Mouse (Mus musculus) lung, postnatal 10 days (tissue): ENCODE results near the gene Nr0b2.

ENCODE experiments used
- DNase-seq: peaks from one replicate; pipeline ENCODE4 v3.0.0; 2021

Nr0b2 gene

GRCm38 (mm10) chr4:133563123-133563571 is 10.0 kb downstream of the Nr0b2 start:
- no peak for DNase-seq

GRCm38 (mm10) chr4:133567251-133567650 is 14.1 kb downstream of the Nr0b2 start:
- no peak for DNase-seq

GRCm38 (mm10) chr4:133569291-133570065 is 16.3 kb downstream of the Nr0b2 start:
- DNase-seq, result no peak

GRCm38 (mm10) chr4:133570066-133570466 is 16.9 kb downstream of the Nr0b2 start:
- DNase-seq, result no peak

GRCm38 (mm10) chr4:133574070-133574842 is 21.1 kb downstream of the Nr0b2 start, which contains the start of gene Gpatch3:
Gene Gpatch3, plus strand, starts transcription at chr4:133574745.
- peak; percentile 95 for DNase-seq

- DNase-seq, result no peak
These were observed 21.6 kb downstream of the Nr0b2 start for GRCm38 (mm10) chr4:133574843-133575202.

GRCm38 (mm10) chr4:133577983-133578382 is 24.8 kb downstream of the Nr0b2 start:
- DNase-seq, result no peak

GRCm38 (mm10) chr4:133583690-133584058 is 30.5 kb downstream of the Nr0b2 start:
- DNase-seq, result no peak

GRCm38 (mm10) chr4:133584059-133584951 is 31.1 kb downstream of the Nr0b2 start, which contains the start of gene Gpn2:
Gene Gpn2, plus strand, starts transcription at chr4:133584362.
- DNase-seq, result peak; percentile 90

- peak; percentile 83 for DNase-seq
These were observed 39.4 kb downstream of the Nr0b2 start for GRCm38 (mm10) chr4:133592570-133592969.

- DNase-seq, result no peak
These were observed 42.4 kb downstream of the Nr0b2 start for GRCm38 (mm10) chr4:133595538-133595937.

GRCm38 (mm10) chr4:133596084-133596483 is 42.9 kb downstream of the Nr0b2 start:
- no peak for DNase-seq

GRCm38 (mm10) chr4:133598616-133599015 is 45.4 kb downstream of the Nr0b2 start:
- DNase-seq, result no peak

- no peak for DNase-seq
These were observed 45.9 kb downstream of the Nr0b2 start for GRCm38 (mm10) chr4:133599116-133599515.

GRCm38 (mm10) chr4:133599571-133600073 is 46.4 kb downstream of the Nr0b2 start:
- peak; percentile 95 for DNase-seq

- DNase-seq, result no peak
These were observed 47.1 kb downstream of the Nr0b2 start for GRCm38 (mm10) chr4:133600306-133600705.

GRCm38 (mm10) chr4:133601721-133602218 is 48.6 kb downstream of the Nr0b2 start, which contains the start of gene Sfn:
Gene Sfn, minus strand, starts transcription at chr4:133602168.
- peak; percentile 82 for DNase-seq

- no peak for DNase-seq
These were observed 49.9 kb downstream of the Nr0b2 start for GRCm38 (mm10) chr4:133603056-133603455.

- no peak for DNase-seq
These were observed 51.0 kb downstream of the Nr0b2 start for GRCm38 (mm10) chr4:133604175-133604574.

GRCm38 (mm10) chr4:133604856-133605255 is 51.7 kb downstream of the Nr0b2 start:
- DNase-seq, result no peak

GRCm38 (mm10) chr4:133605330-133605729 is 52.2 kb downstream of the Nr0b2 start:
- peak; percentile 47 for DNase-seq
